Mouse (Mus musculus) layer of hippocampus, adult 11-12 months (tissue): ENCODE data around the gene Edaradd.
A peak's percentile ranks its signal among the peaks of the same experiment; 100 is the strongest.
"Not testable (repeated sequence)": the region's sequence is repeated elsewhere in the genome, so short reads cannot be mapped to it uniquely, and the experiment has no call there.

Experiments used
- DNase-seq: peaks from one replicate; pipeline ENCODE4 v3.0.0; 2022; ENCODE audit warnings: low spot score

Gene Edaradd

GRCm38 (mm10) chr13:12511189-12511965 is 8.9 kb downstream of the Edaradd start:
- no peak for DNase-seq

- no peak for DNase-seq
These were observed 10.2 kb downstream of the Edaradd start for GRCm38 (mm10) chr13:12510032-12510431.

GRCm38 (mm10) chr13:12507426-12507825 is 12.8 kb downstream of the Edaradd start:
- DNase-seq, result no peak

- DNase-seq, result no peak
These were observed 14.9 kb downstream of the Edaradd start for GRCm38 (mm10) chr13:12505359-12505758.

- no peak for DNase-seq
These were observed 16.9 kb downstream of the Edaradd start for GRCm38 (mm10) chr13:12503238-12503751.

- no peak for DNase-seq
These were observed 17.5 kb downstream of the Edaradd start for GRCm38 (mm10) chr13:12502665-12503237.

- no peak for DNase-seq
These were observed 21.1 kb downstream of the Edaradd start for GRCm38 (mm10) chr13:12499107-12499506.

- DNase-seq, result no peak
These were observed 22.4 kb downstream of the Edaradd start for GRCm38 (mm10) chr13:12497809-12498208.

- no peak for DNase-seq
These were observed 25.5 kb downstream of the Edaradd start for GRCm38 (mm10) chr13:12494750-12495149.

GRCm38 (mm10) chr13:12492515-12492914 is 27.7 kb downstream of the Edaradd start:
- DNase-seq, result no peak

GRCm38 (mm10) chr13:12485640-12486039 is 34.6 kb downstream of the Edaradd start:
- DNase-seq, result no peak

GRCm38 (mm10) chr13:12485197-12485596 is 35.0 kb downstream of the Edaradd start:
- no peak for DNase-seq

GRCm38 (mm10) chr13:12479802-12480201 is 40.4 kb downstream of the Edaradd start:
- DNase-seq, result no peak

GRCm38 (mm10) chr13:12478301-12478700 is 41.9 kb downstream of the Edaradd start:
- DNase-seq, result no peak

GRCm38 (mm10) chr13:12476886-12477285 is 43.4 kb downstream of the Edaradd start:
- no peak for DNase-seq

- no peak for DNase-seq
These were observed 45.0 kb downstream of the Edaradd start for GRCm38 (mm10) chr13:12475239-12475638.

- peak; percentile 73 for DNase-seq
These were observed 46.4 kb downstream of the Edaradd start for GRCm38 (mm10) chr13:12473724-12474378.

GRCm38 (mm10) chr13:12468488-12468887 is 51.8 kb downstream of the Edaradd start:
- DNase-seq, result no peak

GRCm38 (mm10) chr13:12464844-12465243 is 55.4 kb downstream of the Edaradd start, which contains the start of gene Lgals8:
Gene Lgals8, minus strand, starts transcription at chr13:12464944.
- DNase-seq, result no peak

- DNase-seq, result not testable (repeated sequence)
These were observed 56.1 kb downstream of the Edaradd start for GRCm38 (mm10) chr13:12464159-12464558.

- DNase-seq, result no peak
These were observed 57.6 kb downstream of the Edaradd start for GRCm38 (mm10) chr13:12462623-12463022.

- no peak for DNase-seq
These were observed 58.5 kb downstream of the Edaradd start for GRCm38 (mm10) chr13:12461730-12462119.
